Mouse (Mus musculus): ENCODE data around the gene Sncg.

GRCm38 (mm10) chr14:34375415-34375904 is 871 bp upstream of the Sncg start, which contains the start of gene Mmrn2:
- TF ChIP-seq CTCF (IDR thresholded peaks at IDR 0.05; ENCODE audit: control insufficient read depth, insufficient read depth, low read length) (no peak), POLR2A (IDR thresholded peaks at IDR 0.05; ENCODE audit: borderline replicate concordance, control insufficient read depth, low read depth, low read length) (no peak)
